Mouse (Mus musculus) megakaryocyte-erythroid progenitor cell, adult 5 weeks (primary cell): ENCODE measurements around the gene Map2k1. TPM values are rescaled to one million over a fixed set of nuclear protein-coding genes. Genes with fewer than 3 reads are reported as not detected.

ENCODE experiments used
- polyA plus RNA-seq: library from polyadenylated mRNA; stranded (reverse); fragments of >175 nt; gene quantifications from 2 replicates; pipeline ENCODE4 v1.2.3, GENCODE M21; 2012

Map2k1 gene
- 25.4 and 27.1 TPM in 2 replicates for polyA plus RNA-seq

GRCm38 (mm10) chr9:64253021-64253904, at the start of gene Map2k1:
Gene Map2k1, minus strand, starts transcription at chr9:64253631.

GRCm38 (mm10) chr9:64281105-64281780, 27.8 kb upstream of the Map2k1 start, which contains the start of gene Tipin:
Gene Tipin, plus strand, starts transcription at chr9:64281581.

GRCm38 (mm10) chr9:64234768-64235435, 18.5 kb downstream of the Map2k1 start, which contains the start of gene Uchl4:
Gene Uchl4, plus strand, starts transcription at chr9:64235201.

GRCm38 (mm10) chr9:64178974-64179646, 74.3 kb downstream of the Map2k1 start, which contains the start of gene Snapc5:
Gene Snapc5, plus strand, starts transcription at chr9:64179274.

GRCm38 (mm10) chr9:64172816-64173665, 80.4 kb downstream of the Map2k1 start, which contains the start of the genes Zwilch and Rpl4:
Gene Zwilch, minus strand, starts transcription at chr9:64173104.
Gene Rpl4, plus strand, starts transcription at chr9:64173375.

Other genes starting within 250 kb of the Map2k1 start
- 3.6 and 5.9 TPM in 2 replicates for gene Smad6, start 231.6 kb downstream of the Map2k1 start, polyA plus RNA-seq
- not detected in 2 replicates for gene Lctl, start 136.5 kb downstream of the Map2k1 start, polyA plus RNA-seq
- gene Zwilch, start 80.5 kb downstream of the Map2k1 start, polyA plus RNA-seq, result 7.6 and 9.2 TPM in 2 replicates
- gene Rpl4, start 80.3 kb downstream of the Map2k1 start, polyA plus RNA-seq, result 412 and 479 TPM in 2 replicates
- 4.0 and 4.4 TPM in 2 replicates for gene Snapc5, start 74.4 kb downstream of the Map2k1 start, polyA plus RNA-seq
- not detected in 2 replicates for gene Uchl4, start 18.4 kb downstream of the Map2k1 start, polyA plus RNA-seq
- gene Tipin, start 27.9 kb upstream of the Map2k1 start, polyA plus RNA-seq, result 5.4 and 5.5 TPM in 2 replicates
- 6.7 and 6.8 TPM in 2 replicates for gene Dis3l, start 87.7 kb upstream of the Map2k1 start, polyA plus RNA-seq
- gene Megf11, start 132.0 kb upstream of the Map2k1 start, polyA plus RNA-seq, result 0.01 and 0.21 TPM in 2 replicates